8 mouse cellular contexts compared by ENCODE assay signal in genomic region chr9:8134117-8134574, GRCm38 (mm10). TPM values are rescaled to one million over a fixed set of nuclear protein-coding genes. Genes with fewer than 3 reads are reported as not detected.
DNase-seq lines count a peak whose midpoint lies in the region; ATAC-seq and TF ChIP-seq lines count a peak whose summit lies in the region.

TSS of gene Cep126 (minus strand) at chr9:8134294.

- peak; percentile 95 for DNase-seq in ZHBTc4 (ENCODE audit: low read depth, low spot score)
- DNase-seq in cerebellum, postnatal 25 days = peak; percentile 82 to 89
- DNase-seq in gastrocnemius, adult 2 months = peak; percentile 85
- DNase-seq in layer of hippocampus, postnatal 36 days = peak; percentile 75 to 77
- DNase-seq in lung, postnatal 14 days = peak; percentile 82
- DNase-seq in retina, adult 2 months (ENCODE audit: low read depth, low spot score) = peak; percentile 48
- DNase-seq in thymus, postnatal 25 days = peak; percentile 61

- under 1% methylated on average over 65 of the region's 72 CpGs for WGBS in hindbrain, embryonic 16.5 days

- peak within 1 kb of the TSS; percentile 80 for H3K9ac ChIP-seq in hindbrain, embryonic 16.5 days (ENCODE audit: low read depth, low read length)

- H3K4me3 ChIP-seq in gastrocnemius, adult 2 months = peak within 1 kb of the TSS; percentile 90
- H3K4me3 ChIP-seq in hindbrain, embryonic 16.5 days (ENCODE audit: low read length) = peak within 1 kb of the TSS; percentile 93

- peaks cover 3% of the 10 kb centered on the region for H3K4me1 ChIP-seq in hindbrain, embryonic 16.5 days (ENCODE audit: control insufficient read depth, insufficient read depth, low read depth, low read length)

- H3K4me2 ChIP-seq in hindbrain, embryonic 16.5 days (ENCODE audit: low read length) = peak within 1 kb of the TSS; percentile 73

- TF ChIP-seq CTCF in gastrocnemius, adult 2 months (IDR thresholded peaks at IDR 0.05) = no peak

- no peaks in the 10 kb centered on the region; the same call in 1 of the 2 replicates for H3K27me3 ChIP-seq in hindbrain, embryonic 16.5 days (replicated peaks; ENCODE audit: control insufficient read depth, insufficient read depth, low read length)

- no peaks in the 10 kb centered on the region for H3K36me3 ChIP-seq in hindbrain, embryonic 16.5 days (ENCODE audit: control insufficient read depth, insufficient read depth, low read length)

- ATAC-seq in hindbrain, embryonic 16.5 days = peak; percentile 99

- intact Hi-C loops in gastrocnemius, adult 2 months (cut with DNase I) = no loop called here

- peak within 1 kb of the TSS; percentile 29 for H3K27ac ChIP-seq in gastrocnemius, adult 2 months
- peak within 1 kb of the TSS; percentile 71 for H3K27ac ChIP-seq in hindbrain, embryonic 16.5 days (ENCODE audit: low read depth, low read length)

- no peaks in the 10 kb centered on the region for H3K9me3 ChIP-seq in hindbrain, embryonic 16.5 days (ENCODE audit: control insufficient read depth, low read length)

RNA-seq across cellular contexts. Expression of gene Cep126, which starts in this region (rescaled TPM):
- under 1 TPM; 0.46 to 0.64 TPM for total RNA-seq in gastrocnemius, adult 2 months (2021)
- polyA plus RNA-seq in hindbrain, embryonic 16.5 days (2015; fragmentation: Nextera tagmentation; extraction: Ambion mirVana) = 3.4 and 4.1 TPM in 2 replicates
- total RNA-seq in layer of hippocampus, postnatal 36 days (2021) = 10 to 100 TPM; 17.8 to 17.9 TPM

Comparison
In these comparisons a context has a peak if more than half of its experiments do, and no peak if none do; other contexts are left out.
1. Peak in every context shown above with its lines: DNase-seq, ATAC-seq, H3K4me3 ChIP-seq and H3K27ac ChIP-seq.
2. RNA of gene Cep126 (total RNA-seq): 17.8 to 17.9 TPM in layer of hippocampus, postnatal 36 days; 0.46 to 0.64 TPM in gastrocnemius, adult 2 months; every median in the first group is over 10 times any median in the second.
3. Peak in DNase-seq, H3K4me3 ChIP-seq and H3K27ac ChIP-seq in gastrocnemius, adult 2 months; RNA of the gene not detected or under 1 TPM.